Comparison of ENCODE assay signal across 8 mouse cellular contexts in the genomic region with DNA sequence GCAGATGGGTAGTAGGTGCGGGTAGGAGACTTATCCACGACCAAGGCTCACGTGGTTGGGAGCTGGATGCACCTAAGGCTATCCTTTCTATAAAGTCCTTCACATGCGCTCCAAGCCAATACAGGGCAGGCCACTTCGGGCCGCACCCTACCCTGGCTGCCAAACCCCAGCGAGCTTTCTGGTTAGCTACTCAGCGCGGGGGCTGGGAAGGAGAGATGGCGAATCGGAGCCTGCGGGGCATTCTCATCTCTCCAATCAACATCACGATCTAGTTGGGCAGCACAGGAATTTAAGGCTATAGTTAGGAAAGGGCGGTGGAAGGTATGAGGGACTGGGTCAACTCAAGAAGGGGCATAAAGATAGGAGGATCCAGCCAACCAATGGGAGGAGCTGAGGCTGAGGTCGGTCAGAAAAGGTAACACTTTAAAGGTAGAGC. TPM values are rescaled to one million over a fixed set of nuclear protein-coding genes. Genes with fewer than 3 reads are reported as not detected.
DNase-seq lines count a peak whose midpoint lies in the region; ATAC-seq and TF ChIP-seq lines count a peak whose summit lies in the region.

No protein-coding gene starts in this region.

- H3K27me3 ChIP-seq in heart, embryonic 15.5 days = no peaks in the 10 kb centered on the region
- no peaks in the 10 kb centered on the region for H3K27me3 ChIP-seq in CH12.LX (replicated peaks)
- no peaks in the 10 kb centered on the region for H3K27me3 ChIP-seq in embryonic facial prominence, embryonic 12.5 days
- no peaks in the 10 kb centered on the region for H3K27me3 ChIP-seq in hindbrain, embryonic 13.5 days

- H3K4me1 ChIP-seq in heart, embryonic 15.5 days (replicated peaks) = peaks cover 23% of the 10 kb centered on the region
- H3K4me1 ChIP-seq in CH12.LX (ENCODE audit: control insufficient read depth in 1 of 2, insufficient read depth in 2 of 2) = peaks cover 10 to 37% of the 10 kb centered on the region in 2 experiments
- H3K4me1 ChIP-seq in embryonic facial prominence, embryonic 12.5 days = peaks cover 25% of the 10 kb centered on the region
- peaks cover 39% of the 10 kb centered on the region for H3K4me1 ChIP-seq in hindbrain, embryonic 13.5 days (replicated peaks)

- TF ChIP-seq POLR2A in CH12.LX (IDR thresholded peaks at IDR 0.05; ENCODE audit: low read depth, low read length) = no peak; the same call in 1 of the 2 replicates

- TF ChIP-seq EP300 in CH12.LX (IDR thresholded peaks at IDR 0.05; ENCODE audit: low read length) = no peak

- peak overlapping the region; percentile 49 for H3K9ac ChIP-seq in heart, embryonic 15.5 days
- peak overlapping the region; percentile 87 for H3K9ac ChIP-seq in CH12.LX (ENCODE audit: insufficient read depth, low read depth)
- H3K9ac ChIP-seq in embryonic facial prominence, embryonic 12.5 days = peak overlapping the region; percentile 67
- peak overlapping the region; percentile 80 for H3K9ac ChIP-seq in hindbrain, embryonic 13.5 days

- TF ChIP-seq RAD21 in CH12.LX (IDR thresholded peaks at IDR 0.05; ENCODE audit: low read depth, low read length) = no peak

- dilution Hi-C loops in CH12.LX (cut with MboI; ENCODE audit: extremely low pct_ligation_motif_present, extremely low pct_unique_long_range_greater_than_20kb, low sequenced_read_pairs) = no loop called here

- under 1% methylated on average over 15 of the region's 15 CpGs for WGBS in heart, embryonic 15.5 days
- 2% methylated on average over 15 of the region's 15 CpGs for WGBS in embryonic facial prominence, embryonic 12.5 days
- under 1% methylated on average over 15 of the region's 15 CpGs for WGBS in hindbrain, embryonic 13.5 days

- peaks cover 28% of the 10 kb centered on the region for H3K36me3 ChIP-seq in heart, embryonic 15.5 days
- H3K36me3 ChIP-seq in CH12.LX (replicated peaks in 1 of 2; ENCODE audit: control insufficient read depth in 1 of 2, insufficient read depth in 1 of 2, low read length in 1 of 2) = peaks cover 43 to 67% of the 10 kb centered on the region in 2 experiments
- H3K36me3 ChIP-seq in embryonic facial prominence, embryonic 12.5 days = peaks cover 42% of the 10 kb centered on the region
- peaks cover 47% of the 10 kb centered on the region for H3K36me3 ChIP-seq in hindbrain, embryonic 13.5 days

- in situ Hi-C loops in CH12.LX (cut with MboI; ENCODE audit: low pct_ligation_motif_present, low pct_unique_long_range_greater_than_20kb, low sequenced_read_pairs) = no loop called here

- H3K4me2 ChIP-seq in heart, embryonic 15.5 days = peak overlapping the region; percentile 68
- peak overlapping the region; percentile 79 for H3K4me2 ChIP-seq in CH12.LX (ENCODE audit: insufficient read depth, low read depth, poor library complexity, severe bottlenecking)
- peak overlapping the region; percentile 74 for H3K4me2 ChIP-seq in embryonic facial prominence, embryonic 12.5 days (replicated peaks)
- H3K4me2 ChIP-seq in hindbrain, embryonic 13.5 days = peak overlapping the region; percentile 91

- H3K4me3 ChIP-seq in heart, embryonic 15.5 days = peak overlapping the region; percentile 61
- peak overlapping the region; percentile 69 to 92 (median 72) for H3K4me3 ChIP-seq in CH12.LX (replicated peaks in 1 of 3; ENCODE audit: low read depth in 2 of 3, low read length in 2 of 3, poor library complexity in 1 of 3)
- H3K4me3 ChIP-seq in embryonic facial prominence, embryonic 12.5 days = peak overlapping the region; percentile 52
- peak overlapping the region; percentile 66 for H3K4me3 ChIP-seq in hindbrain, embryonic 13.5 days

- TF ChIP-seq CTCF in CH12.LX (conservative IDR thresholded peaks at IDR 0.05 in 1 of 2, IDR thresholded peaks at IDR 0.05 in 1 of 2; ENCODE audit: low read depth in 2 of 2, low read length in 2 of 2) = no peak

- H3K9me3 ChIP-seq in heart, embryonic 15.5 days (replicated peaks) = no peaks in the 10 kb centered on the region
- no peaks in the 10 kb centered on the region for H3K9me3 ChIP-seq in CH12.LX (replicated peaks; ENCODE audit: low read length)
- H3K9me3 ChIP-seq in embryonic facial prominence, embryonic 12.5 days = no peaks in the 10 kb centered on the region
- H3K9me3 ChIP-seq in hindbrain, embryonic 13.5 days = no peaks in the 10 kb centered on the region

- no peak for DNase-seq in heart, adult 8-10 months (ENCODE audit: low spot score)
- no peak for DNase-seq in CH12.LX (ENCODE audit: extremely low read depth)
- peak; percentile 85 for DNase-seq in lung, postnatal 10 days
- DNase-seq in urinary bladder, postnatal 36 days (ENCODE audit: low spot score in 2 of 2) = peak; percentile 68 to 78
- DNase-seq in yolk sac, embryonic 10.5 days (ENCODE audit: low spot score) = no peak

- peaks cover 22% of the 10 kb centered on the region for H3K79me2 ChIP-seq in CH12.LX (replicated peaks; ENCODE audit: control insufficient read depth, extremely low read depth, insufficient read depth, poor library complexity, severe bottlenecking)

- peak overlapping the region; percentile 97 for H3K27ac ChIP-seq in heart, embryonic 15.5 days
- H3K27ac ChIP-seq in CH12.LX (ENCODE audit: insufficient read depth, low read depth) = peak overlapping the region; percentile 29; the same call in 1 of the 2 replicates
- H3K27ac ChIP-seq in embryonic facial prominence, embryonic 12.5 days = peak overlapping the region; percentile 95
- H3K27ac ChIP-seq in hindbrain, embryonic 13.5 days = peak overlapping the region; percentile 92

- ATAC-seq in heart, embryonic 15.5 days (replicated peaks; ENCODE audit: insufficient number of reproducible peaks, insufficient read depth, low FRiP score, low read depth) = no peak; the same call in 1 of the 2 replicates
- peak; percentile 42 for ATAC-seq in embryonic facial prominence, embryonic 12.5 days (ENCODE audit: insufficient number of reproducible peaks, insufficient read depth, low FRiP score, low TSS enrichment)
- ATAC-seq in hindbrain, embryonic 13.5 days (ENCODE audit: low FRiP score) = peak; percentile 44; the same call in 1 of the 2 replicates

TF ChIP-seq in CH12.LX, 34 proteins besides CTCF, POLR2A, EP300 and RAD21:
- TF ChIP-seq TBP (conservative IDR thresholded peaks at IDR 0.05; ENCODE audit: low read depth, low read length) = 0 out of 2 replicates have a peak, but pooled peaks have one; percentile 59
- 0 out of 2 replicates have a peak, but pooled peaks have one; percentile 71 for TF ChIP-seq SIN3A (IDR thresholded peaks at IDR 0.05; ENCODE audit: low read length)
- TF ChIP-seq BHLHE40 (IDR thresholded peaks at IDR 0.05; ENCODE audit: low read depth, low read length) = no peak
- peak; percentile 48; the same call in 1 of the 2 replicates for TF ChIP-seq MXI1 (IDR thresholded peaks at IDR 0.05; ENCODE audit: low read depth, low read length)
- no peak for TF ChIP-seq MAX (IDR thresholded peaks at IDR 0.05; ENCODE audit: low read length)

RNA-seq across cellular contexts. Expression of a gene that starts 0.9 kb away (rescaled TPM):
- 168 and 186 TPM in 2 replicates for polyA plus RNA-seq in heart, embryonic 15.5 days (2015; fragmentation: Nextera tagmentation; extraction: Ambion mirVana)
- total RNA-seq in heart, adult 8-10 months (2022) = 100 to 1,000 TPM in 1 of 4 experiments, 10 to 100 TPM in 3; 89.6 to 119 (median 95.7) TPM
- total RNA-seq in CH12.LX (2012; rRNA removed) (96.3 and 105 TPM in 2 replicates), CH12.LX (2014; rRNA removed) (86.9 and 93.5 TPM in 2 replicates)
- 120 and 161 TPM in 2 replicates for polyA plus RNA-seq in CH12.LX (2012; ENCODE audit: insufficient read length, low read depth)
- 143 and 149 TPM in 2 replicates for polyA plus RNA-seq in embryonic facial prominence, embryonic 12.5 days (2016; fragmentation: Nextera tagmentation; extraction: Ambion mirVana)
- polyA plus RNA-seq in hindbrain, embryonic 13.5 days (2015; fragmentation: Nextera tagmentation; extraction: Ambion mirVana) = 162 and 169 TPM in 2 replicates

RNA-seq across cellular contexts. Expression of a gene that starts 11.4 kb away (rescaled TPM):
- polyA plus RNA-seq in heart, embryonic 15.5 days (2015; fragmentation: Nextera tagmentation; extraction: Ambion mirVana) = 389 and 492 TPM in 2 replicates
- total RNA-seq in heart, adult 8-10 months (2022) = 1,000 to 10,000 TPM; 1,693 to 1,917 (median 1,770) TPM
- total RNA-seq in CH12.LX (2012; rRNA removed) (11.0 and 11.2 TPM in 2 replicates), CH12.LX (2014; rRNA removed) (22.9 and 23.0 TPM in 2 replicates)
- polyA plus RNA-seq in CH12.LX (2012; ENCODE audit: insufficient read length, low read depth) = 26.4 and 27.5 TPM in 2 replicates
- 20.1 and 27.9 TPM in 2 replicates for polyA plus RNA-seq in embryonic facial prominence, embryonic 12.5 days (2016; fragmentation: Nextera tagmentation; extraction: Ambion mirVana)
- 7.1 and 9.2 TPM in 2 replicates for polyA plus RNA-seq in hindbrain, embryonic 13.5 days (2015; fragmentation: Nextera tagmentation; extraction: Ambion mirVana)

RNA-seq across cellular contexts. Expression of a gene that starts 13.9 kb away (rescaled TPM):
- 1,318 and 1,359 TPM in 2 replicates for polyA plus RNA-seq in heart, embryonic 15.5 days (2015; fragmentation: Nextera tagmentation; extraction: Ambion mirVana)
- total RNA-seq in heart, adult 8-10 months (2022) = 100 to 1,000 TPM; 243 to 295 (median 274) TPM
- total RNA-seq in CH12.LX (2012; rRNA removed) (1,045 and 1,143 TPM in 2 replicates), CH12.LX (2014; rRNA removed) (799 and 844 TPM in 2 replicates)
- 2,575 and 2,624 TPM in 2 replicates for polyA plus RNA-seq in CH12.LX (2012; ENCODE audit: insufficient read length, low read depth)
- 1,467 and 1,498 TPM in 2 replicates for polyA plus RNA-seq in embryonic facial prominence, embryonic 12.5 days (2016; fragmentation: Nextera tagmentation; extraction: Ambion mirVana)
- polyA plus RNA-seq in hindbrain, embryonic 13.5 days (2015; fragmentation: Nextera tagmentation; extraction: Ambion mirVana) = 851 and 865 TPM in 2 replicates

RNA-seq across cellular contexts. Expression of a gene that starts 19.6 kb away (rescaled TPM):
- 11.3 and 16.0 TPM in 2 replicates for polyA plus RNA-seq in heart, embryonic 15.5 days (2015; fragmentation: Nextera tagmentation; extraction: Ambion mirVana)
- total RNA-seq in heart, adult 8-10 months (2022) = 10 to 100 TPM; 32.4 to 41.1 (median 34.2) TPM
- total RNA-seq in CH12.LX (2012; rRNA removed) (4.0 and 4.9 TPM in 2 replicates), CH12.LX (2014; rRNA removed) (0.70 and 1.0 TPM in 2 replicates)
- polyA plus RNA-seq in CH12.LX (2012; ENCODE audit: insufficient read length, low read depth) = 13.3 and 17.0 TPM in 2 replicates
- polyA plus RNA-seq in embryonic facial prominence, embryonic 12.5 days (2016; fragmentation: Nextera tagmentation; extraction: Ambion mirVana) = 12.0 and 12.3 TPM in 2 replicates
- 15.2 and 15.3 TPM in 2 replicates for polyA plus RNA-seq in hindbrain, embryonic 13.5 days (2015; fragmentation: Nextera tagmentation; extraction: Ambion mirVana)

RNA-seq across cellular contexts. Expression of a gene that starts 21.1 kb away (rescaled TPM):
- polyA plus RNA-seq in heart, embryonic 15.5 days (2015; fragmentation: Nextera tagmentation; extraction: Ambion mirVana) = 279 TPM in 2 replicates
- total RNA-seq in heart, adult 8-10 months (2022) = 100 to 1,000 TPM; 640 to 724 (median 656) TPM
- 96.9 and 99.0 TPM in 2 replicates for total RNA-seq in CH12.LX (2012; rRNA removed)
- total RNA-seq in CH12.LX (2014; rRNA removed) = 121 and 135 TPM in 2 replicates
- 127 and 132 TPM in 2 replicates for polyA plus RNA-seq in CH12.LX (2012; ENCODE audit: insufficient read length, low read depth)
- 159 and 160 TPM in 2 replicates for polyA plus RNA-seq in embryonic facial prominence, embryonic 12.5 days (2016; fragmentation: Nextera tagmentation; extraction: Ambion mirVana)
- polyA plus RNA-seq in hindbrain, embryonic 13.5 days (2015; fragmentation: Nextera tagmentation; extraction: Ambion mirVana) = 159 and 173 TPM in 2 replicates

Comparison
In these comparisons a context has a peak if more than half of its experiments do, and no peak if none do; other contexts are left out.
1. H3K27ac ChIP-seq: peak in every context shown above with its lines; median percentile 97 in heart, embryonic 15.5 days; 95 in embryonic facial prominence, embryonic 12.5 days; 92 in hindbrain, embryonic 13.5 days; 29 in CH12.LX.
2. DNase-seq: peak in lung, postnatal 10 days (single experiment) and urinary bladder, postnatal 36 days (2 of 2); none in heart, adult 8-10 months (single experiment), CH12.LX (single experiment) and yolk sac, embryonic 10.5 days (single experiment).
3. RNA of a gene that starts 11.4 kb away (polyA plus RNA-seq): 389 to 492 TPM in heart, embryonic 15.5 days; 20.1 to 27.9 TPM in embryonic facial prominence, embryonic 12.5 days, 26.4 to 27.5 TPM in CH12.LX and 7.1 to 9.2 TPM in hindbrain, embryonic 13.5 days; every median in the first group is over 10 times any median in the second.
4. Peak in every context shown above with its lines, with median percentiles within 50 percentile points of each other: H3K4me2 ChIP-seq, H3K4me3 ChIP-seq and H3K9ac ChIP-seq.